In genomic region chr1:41153174-41153999, GRCm38 (mm10) we compare ENCODE assay signal across 22 mouse cellular contexts.
A peak's percentile ranks its signal among the peaks of the same experiment; 100 is the strongest.
DNase-seq lines count a peak whose midpoint lies in the region; ATAC-seq and TF ChIP-seq lines count a peak whose summit lies in the region.
"Had no signal": no experiment of that assay in that cellular context is flagged by ENCODE, and none has a peak within 500 bp of the region (broad histone marks: within the 10 kb centered on the region; RNA-seq: fewer than 3 reads in every experiment).

No protein-coding gene starts in this region.

- H3K27ac ChIP-seq in forebrain, embryonic 10.5 days: 0 out of 2 replicates have a peak overlapping the region, but pooled peaks have one; percentile 40
- H3K27ac ChIP-seq in forebrain, embryonic 11.5 days (ENCODE audit: low read depth, low read length): no peak overlapping the region
- peak overlapping the region; percentile 79 for H3K27ac ChIP-seq in forebrain, embryonic 16.5 days (ENCODE audit: low read length)
- peak overlapping the region; percentile 7; the same call in 1 of the 2 replicates for H3K27ac ChIP-seq in midbrain, embryonic 12.5 days (replicated peaks)
- H3K27ac ChIP-seq in kidney, adult 2 months (ENCODE audit: insufficient read depth, low read depth, low read length): no peak overlapping the region
- H3K27ac ChIP-seq in liver, embryonic 12.5 days: no peak overlapping the region
- H3K27ac ChIP-seq: embryonic facial prominence, embryonic 10.5 days; gastrocnemius, adult 2 months; heart, embryonic 10.5 days; lung, embryonic 15.5 days had no signal

- no peak for TF ChIP-seq POLR2A in kidney, adult 2 months (IDR thresholded peaks at IDR 0.05; ENCODE audit: low read depth, low read length)

- H3K9me3 ChIP-seq in forebrain, embryonic 10.5 days: no peaks in the 10 kb centered on the region
- H3K9me3 ChIP-seq in forebrain, embryonic 11.5 days (ENCODE audit: control insufficient read depth, low read length): no peaks in the 10 kb centered on the region
- no peaks in the 10 kb centered on the region for H3K9me3 ChIP-seq in forebrain, embryonic 16.5 days (ENCODE audit: control insufficient read depth, low read length)
- no peaks in the 10 kb centered on the region for H3K9me3 ChIP-seq in midbrain, embryonic 12.5 days
- no peaks in the 10 kb centered on the region for H3K9me3 ChIP-seq in liver, embryonic 12.5 days (replicated peaks)
- H3K9me3 ChIP-seq: embryonic facial prominence, embryonic 10.5 days; heart, embryonic 10.5 days; lung, embryonic 15.5 days had no signal

- H3K36me3 ChIP-seq in forebrain, embryonic 10.5 days (replicated peaks): no peaks in the 10 kb centered on the region
- H3K36me3 ChIP-seq in forebrain, embryonic 11.5 days (ENCODE audit: control insufficient read depth, insufficient read depth, low read length): no peaks in the 10 kb centered on the region
- H3K36me3 ChIP-seq in forebrain, embryonic 16.5 days (ENCODE audit: control insufficient read depth, insufficient read depth): no peaks in the 10 kb centered on the region
- no peaks in the 10 kb centered on the region for H3K36me3 ChIP-seq in midbrain, embryonic 12.5 days
- no peaks in the 10 kb centered on the region for H3K36me3 ChIP-seq in kidney, adult 2 months (ENCODE audit: control insufficient read depth, insufficient read depth, low read length)
- H3K36me3 ChIP-seq in liver, embryonic 12.5 days: no peaks in the 10 kb centered on the region
- H3K36me3 ChIP-seq: embryonic facial prominence, embryonic 10.5 days; G1E; heart, embryonic 10.5 days; lung, embryonic 15.5 days had no signal

- H3K4me3 ChIP-seq in forebrain, embryonic 10.5 days: no peak overlapping the region
- no peak overlapping the region for H3K4me3 ChIP-seq in forebrain, embryonic 11.5 days (ENCODE audit: low read depth, low read length)
- H3K4me3 ChIP-seq in forebrain, embryonic 16.5 days (replicated peaks; ENCODE audit: low read length): no peak overlapping the region
- no peak overlapping the region for H3K4me3 ChIP-seq in midbrain, embryonic 12.5 days
- H3K4me3 ChIP-seq in kidney, adult 2 months (ENCODE audit: insufficient read depth, low read depth, low read length): no peak overlapping the region
- H3K4me3 ChIP-seq in liver, embryonic 12.5 days: no peak overlapping the region
- H3K4me3 ChIP-seq: embryonic facial prominence, embryonic 10.5 days; gastrocnemius, adult 2 months; heart, embryonic 10.5 days; lung, embryonic 15.5 days had no signal

- DNase-seq in forebrain, embryonic 10.5 days (ENCODE audit: extremely low spot score, low spot score): no peak
- no peak for DNase-seq in forebrain, embryonic 11.5 days (ENCODE audit: low spot score)
- peak; percentile 12 for DNase-seq in brain, adult 2 months (ENCODE audit: low read depth, low spot score)
- DNase-seq in left cerebral cortex, postnatal 14 days (ENCODE audit: low spot score in 2 of 2): no peak
- DNase-seq in kidney, adult 2 months: no peak
- DNase-seq: adrenal gland, postnatal 25 days; cerebellum, adult 18-20 months; cerebellum, postnatal 36 days; gastrocnemius, adult 2 months; kidney, adult 11 months; kidney, postnatal 25 days; left cerebral cortex, postnatal 4 days; lung, postnatal 4 days; thymus, adult 2 months had no signal

- no peak overlapping the region for H3K9ac ChIP-seq in forebrain, embryonic 11.5 days (ENCODE audit: low read length)
- no peak overlapping the region for H3K9ac ChIP-seq in forebrain, embryonic 16.5 days (replicated peaks; ENCODE audit: low read depth, low read length)
- H3K9ac ChIP-seq in midbrain, embryonic 12.5 days (replicated peaks): no peak overlapping the region
- H3K9ac ChIP-seq in liver, embryonic 12.5 days: no peak overlapping the region
- H3K9ac ChIP-seq: lung, embryonic 15.5 days had no signal

- peaks cover 41% of the 10 kb centered on the region for H3K4me1 ChIP-seq in forebrain, embryonic 10.5 days
- peaks cover 11% of the 10 kb centered on the region; the same call in 1 of the 2 replicates for H3K4me1 ChIP-seq in forebrain, embryonic 11.5 days (replicated peaks; ENCODE audit: control insufficient read depth, insufficient read depth, low read length)
- peaks cover 43% of the 10 kb centered on the region for H3K4me1 ChIP-seq in forebrain, embryonic 16.5 days (replicated peaks; ENCODE audit: control insufficient read depth, insufficient read depth, low read length)
- peaks cover 44% of the 10 kb centered on the region for H3K4me1 ChIP-seq in midbrain, embryonic 12.5 days
- H3K4me1 ChIP-seq in kidney, adult 2 months (ENCODE audit: control insufficient read depth, insufficient read depth, low read length): no peaks in the 10 kb centered on the region
- no peaks in the 10 kb centered on the region for H3K4me1 ChIP-seq in liver, embryonic 12.5 days
- H3K4me1 ChIP-seq: heart, embryonic 10.5 days had no signal

- H3K4me2 ChIP-seq in forebrain, embryonic 11.5 days (ENCODE audit: low read depth, low read length, severe bottlenecking): no peak overlapping the region
- peak overlapping the region; percentile 31; the same call in 1 of the 2 replicates for H3K4me2 ChIP-seq in forebrain, embryonic 16.5 days (ENCODE audit: low read length)
- H3K4me2 ChIP-seq in midbrain, embryonic 12.5 days (replicated peaks): no peak overlapping the region
- no peak overlapping the region for H3K4me2 ChIP-seq in liver, embryonic 12.5 days
- H3K4me2 ChIP-seq: lung, embryonic 15.5 days had no signal

- no peak for ATAC-seq in forebrain, embryonic 11.5 days (replicated peaks; ENCODE audit: low FRiP score)
- peak; percentile 47 for ATAC-seq in forebrain, embryonic 16.5 days
- no peak for ATAC-seq in midbrain, embryonic 12.5 days (ENCODE audit: low FRiP score, low read depth)
- no peak for ATAC-seq in liver, embryonic 12.5 days
- ATAC-seq: activated CD4-positive, CD25-positive, alpha-beta regulatory T cell, adult 4 months had no signal

- intact Hi-C loops in left cerebral cortex, postnatal 14 days (cut with DNase I): loop anchor here (2.0 to 10.0 kb wide), 4 partner anchors 111 to 1539 kb away; no protein-coding TSS in a partner anchor

- WGBS in forebrain, embryonic 10.5 days: 70% methylated on average over 14 of the region's 14 CpGs
- WGBS in forebrain, embryonic 11.5 days: 49% methylated on average over 14 of the region's 14 CpGs
- 15% methylated on average over 14 of the region's 14 CpGs for whole genome bisulfite sequencing in forebrain, embryonic 16.5 days
- 52% methylated on average over 14 of the region's 14 CpGs for WGBS in midbrain, embryonic 12.5 days
- 57% methylated on average over 14 of the region's 14 CpGs for WGBS in kidney, adult 2 months
- WGBS in liver, embryonic 12.5 days (ENCODE audit: insufficient replicate concordance): 67% methylated on average over 14 of the region's 14 CpGs

- H3K27me3 ChIP-seq in forebrain, embryonic 10.5 days (ENCODE audit: poor library complexity, severe bottlenecking): peaks cover 14% of the 10 kb centered on the region
- no peaks in the 10 kb centered on the region for H3K27me3 ChIP-seq in forebrain, embryonic 11.5 days (ENCODE audit: control insufficient read depth, insufficient read depth, low read length)
- no peaks in the 10 kb centered on the region for H3K27me3 ChIP-seq in forebrain, embryonic 16.5 days (replicated peaks; ENCODE audit: control insufficient read depth, insufficient read depth, low read length)
- no peaks in the 10 kb centered on the region; the same call in 1 of the 2 replicates for H3K27me3 ChIP-seq in midbrain, embryonic 12.5 days
- no peaks in the 10 kb centered on the region for H3K27me3 ChIP-seq in kidney, adult 2 months (replicated peaks; ENCODE audit: control insufficient read depth, insufficient read depth, low read length)
- no peaks in the 10 kb centered on the region for H3K27me3 ChIP-seq in liver, embryonic 12.5 days (replicated peaks)
- H3K27me3 ChIP-seq: lung, embryonic 15.5 days had no signal

- TF ChIP-seq CTCF in kidney, adult 2 months (conservative IDR thresholded peaks at IDR 0.05; ENCODE audit: insufficient read depth, insufficient read length, low read depth, low read length): no peak

Comparison
In these comparisons a context has a peak if more than half of its experiments do, and no peak if none do; other contexts are left out.
1. H3K27ac ChIP-seq: peak in forebrain, embryonic 10.5 days (single experiment), forebrain, embryonic 16.5 days (single experiment) and midbrain, embryonic 12.5 days (single experiment); none in forebrain, embryonic 11.5 days (single experiment), kidney, adult 2 months (single experiment) and liver, embryonic 12.5 days (single experiment).